Mouse (Mus musculus) hindbrain, embryonic 10.5 days (tissue): ENCODE results near the gene Dlx2. TPM values are rescaled to one million over a fixed set of nuclear protein-coding genes. Genes with fewer than 3 reads are reported as not detected.

Experiments used
- DNase-seq: peaks from one replicate; pipeline ENCODE4 v3.0.0-alpha.2; 2017; ENCODE audit warnings: low spot score
- H3K27ac ChIP-seq: fragments of 300-500 bp; sonication (generic); 2 replicates; pipeline ENCODE4 v1.5.1; 2016; ENCODE audit warnings: mild to moderate bottlenecking, moderate library complexity
- H3K27me3 ChIP-seq: fragments of 300-500 bp; sonication (generic); 2 replicates; pipeline ENCODE4 v1.6.1; 2016; ENCODE audit warnings: mild to moderate bottlenecking; ENCODE audit not compliant: poor library complexity, insufficient read depth, severe bottlenecking
- H3K36me3 ChIP-seq: fragments of 300-500 bp; sonication (generic); 2 replicates; pipeline ENCODE4 v1.6.1; 2016; ENCODE audit warnings: mild to moderate bottlenecking, moderate library complexity
- H3K4me1 ChIP-seq: fragments of 300-500 bp; sonication (generic); replicated peaks from 2 replicates; pipeline ENCODE4 v1.6.1; 2016; ENCODE audit warnings: mild to moderate bottlenecking
- H3K4me3 ChIP-seq: fragments of 300-500 bp; sonication (generic); 2 replicates; pipeline ENCODE4 v1.5.1; 2016; ENCODE audit warnings: mild to moderate bottlenecking, moderate library complexity
- H3K9me3 ChIP-seq: fragments of 300-500 bp; sonication (generic); 2 replicates; pipeline ENCODE4 v1.6.1; 2016; ENCODE audit warnings: mild to moderate bottlenecking, moderate library complexity
- WGBS: fragments of 180-500 bp; shearing (Covaris S2); methylation state at CpG from one replicate; pipeline ENCODE4 v1.1.7; 2016; 5-methylcytosine and 5-hydroxymethylcytosine counted together
- polyA plus RNA-seq: library from polyadenylated mRNA; unstranded; fragments of >200 nt; fragmentation: Nextera tagmentation; extraction: Ambion mirVana; gene quantifications from 2 replicates; pipeline ENCODE4 v1.2.1, GENCODE M21; 2016

Gene Dlx2
- polyA plus RNA-seq, 1 experiment from 2014 or later = 7.8 TPM

DNA sequence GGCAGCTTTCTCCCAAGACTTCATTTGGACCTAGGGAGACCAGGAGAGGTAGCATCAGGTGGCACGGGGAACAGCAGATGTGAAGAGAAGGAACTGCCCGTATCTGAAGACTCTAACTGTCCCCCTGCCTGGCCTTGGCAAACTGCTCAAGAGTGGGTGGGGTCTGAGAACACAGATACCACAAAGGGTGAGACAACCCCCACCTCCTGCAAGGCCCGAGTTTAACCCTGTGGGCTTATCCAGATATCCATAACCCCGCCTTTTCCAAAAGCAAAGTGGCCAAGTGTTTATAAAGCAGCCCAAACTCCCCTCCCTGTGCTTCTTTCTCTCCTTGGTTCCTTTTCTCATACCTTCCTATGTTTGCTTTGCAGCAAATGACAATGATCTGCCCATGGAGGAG lies 23.1 kb downstream of the Dlx2 start:
- no peak overlapping the region for H3K27ac ChIP-seq
- no peaks in the 10 kb centered on the region for H3K36me3 ChIP-seq
- H3K4me1 ChIP-seq = peaks cover 13% of the 10 kb centered on the region
- H3K27me3 ChIP-seq = peaks cover 97% of the 10 kb centered on the region
- WGBS = 46% methylated on average over 4 of the region's 4 CpGs
- no peak overlapping the region for H3K4me3 ChIP-seq
- no peaks in the 10 kb centered on the region for H3K9me3 ChIP-seq
- DNase-seq = peak; percentile 3

DNA sequence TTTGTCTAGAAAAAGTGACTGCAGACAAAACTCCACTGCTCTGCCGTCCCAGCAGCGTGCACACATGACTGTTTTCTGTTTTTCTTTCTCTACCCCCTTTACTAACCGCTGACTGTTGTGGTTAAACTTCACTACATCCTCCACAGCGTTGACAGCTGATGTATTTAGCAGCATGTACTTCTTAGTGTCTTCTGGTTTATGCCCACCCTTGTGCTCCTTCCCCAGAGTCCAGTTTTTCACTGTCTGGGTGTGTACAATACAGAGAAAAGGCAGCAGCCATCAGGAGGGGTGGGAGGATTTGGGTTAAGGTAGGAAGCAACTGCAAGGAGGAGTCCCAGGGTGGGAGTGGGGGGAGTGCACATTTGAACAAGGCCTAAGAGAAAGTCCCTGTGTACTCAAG lies 23.7 kb downstream of the Dlx2 start:
- Histone ChIP-seq H3K4me3 (no peak overlapping the region), H3K9me3 (no peaks in the 10 kb centered on the region), H3K27me3 (peaks cover 91% of the 10 kb centered on the region), H3K36me3 (no peaks in the 10 kb centered on the region), H3K4me1 (peaks cover 17% of the 10 kb centered on the region), H3K27ac (no peak overlapping the region)
- no peak for DNase-seq
- 64% methylated on average over 4 of the region's 4 CpGs for WGBS

DNA sequence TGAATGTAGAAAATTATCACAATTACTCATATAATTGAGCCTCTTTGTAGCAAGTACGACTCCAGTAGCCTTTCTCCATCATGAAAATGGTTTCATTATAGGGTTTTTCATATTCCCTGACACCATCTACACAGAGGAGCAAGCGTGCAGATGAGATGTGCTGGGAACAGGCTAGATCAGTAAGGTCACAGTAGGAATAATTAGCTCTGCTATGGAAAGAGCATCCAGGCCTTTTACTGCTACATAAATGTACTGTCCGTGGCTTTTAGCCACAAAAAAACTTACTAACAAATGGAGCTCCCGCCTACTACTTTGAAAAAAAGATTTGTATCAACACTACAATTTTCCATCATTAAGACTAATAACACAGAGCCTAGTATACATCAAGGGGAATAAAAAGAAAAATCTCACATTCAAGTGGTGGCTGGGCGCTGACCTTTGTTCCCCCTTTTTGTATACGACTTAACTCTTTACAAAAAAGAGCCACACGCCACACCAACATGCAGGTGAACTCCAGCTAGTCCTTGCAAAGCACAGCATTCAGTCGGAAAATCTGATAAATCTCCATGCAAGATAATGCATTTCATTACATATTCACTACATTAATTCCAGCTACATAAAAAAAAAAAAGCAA lies 29.0 kb downstream of the Dlx2 start:
- Histone ChIP-seq H3K36me3 (no peaks in the 10 kb centered on the region), H3K27ac (no peak overlapping the region), H3K9me3 (no peaks in the 10 kb centered on the region), H3K4me1 (peaks cover 33% of the 10 kb centered on the region), H3K27me3 (peaks cover 52% of the 10 kb centered on the region), H3K4me3 (no peak overlapping the region)
- WGBS = 39% methylated on average over 8 of the region's 8 CpGs
- DNase-seq = no peak

DNA sequence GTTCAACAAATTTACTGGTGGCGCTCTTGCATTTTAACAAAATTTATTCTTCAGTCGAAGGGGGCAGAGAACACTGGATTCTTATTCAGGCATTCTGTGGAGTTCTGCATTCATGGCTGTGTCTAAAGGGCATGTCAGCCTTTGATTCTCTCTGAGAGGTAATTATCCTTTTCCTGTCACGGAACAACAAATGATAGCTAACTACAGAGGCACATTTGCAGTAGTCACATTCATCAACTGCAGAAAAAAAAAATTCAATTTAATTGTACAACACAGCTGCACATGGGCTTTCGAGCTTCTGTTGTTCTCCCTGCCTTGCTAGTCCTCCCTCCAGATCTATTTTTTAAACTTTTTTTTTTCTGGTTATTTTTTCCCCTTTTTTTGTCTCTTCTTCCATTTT lies 29.6 kb downstream of the Dlx2 start:
- WGBS = 26% methylated on average over 4 of the region's 4 CpGs
- H3K4me1 ChIP-seq = peaks cover 33% of the 10 kb centered on the region
- no peaks in the 10 kb centered on the region for H3K9me3 ChIP-seq
- H3K27me3 ChIP-seq = peaks cover 46% of the 10 kb centered on the region
- no peak overlapping the region for H3K4me3 ChIP-seq
- no peak overlapping the region for H3K27ac ChIP-seq
- DNase-seq = no peak
- no peaks in the 10 kb centered on the region for H3K36me3 ChIP-seq

DNA sequence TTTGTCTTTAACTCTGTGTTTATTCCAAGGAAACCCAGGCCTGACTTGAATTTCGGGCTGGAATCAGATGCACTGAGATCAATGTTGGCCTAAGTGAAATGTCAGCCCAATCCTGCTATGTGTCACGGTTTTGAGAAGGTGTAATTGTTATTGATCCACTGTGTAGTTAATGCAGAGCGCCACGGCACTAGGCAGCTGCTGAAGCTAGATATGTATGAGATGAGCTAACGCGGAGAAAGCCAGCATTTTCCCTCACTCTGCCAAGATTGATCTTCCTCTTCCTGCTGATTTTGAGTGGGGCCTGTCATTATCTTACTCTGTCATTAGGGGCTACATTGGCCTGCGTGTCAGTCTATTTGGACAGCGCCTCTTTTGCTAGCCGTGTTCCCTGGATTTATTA lies 34.2 kb downstream of the Dlx2 start:
- WGBS = 79% methylated on average over 9 of the region's 9 CpGs
- DNase-seq = no peak
- Histone ChIP-seq H3K9me3 (no peaks in the 10 kb centered on the region), H3K27me3 (peaks cover 14% of the 10 kb centered on the region), H3K4me3 (no peak overlapping the region), H3K4me1 (peaks cover 20% of the 10 kb centered on the region), H3K27ac (no peak overlapping the region), H3K36me3 (no peaks in the 10 kb centered on the region)

DNA sequence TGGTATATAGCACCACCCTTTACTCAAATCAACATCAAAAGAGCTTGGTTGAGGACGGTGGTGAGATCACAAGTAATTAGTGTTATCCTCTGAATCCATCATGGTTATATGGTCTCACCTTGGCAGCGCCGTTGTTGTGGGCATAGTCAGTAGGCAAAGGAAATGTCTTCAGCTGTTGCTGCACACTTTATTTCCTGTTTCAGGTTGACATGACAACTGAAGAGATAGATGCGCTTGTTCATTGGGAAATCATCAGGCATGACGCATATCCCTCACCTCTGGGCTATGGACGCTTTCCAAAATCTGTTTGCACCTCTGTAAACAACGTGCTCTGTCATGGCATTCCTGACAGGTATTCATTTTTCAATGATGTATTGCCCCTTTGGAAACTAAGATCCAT lies 35.3 kb downstream of the Dlx2 start:
- DNase-seq = no peak
- WGBS = 91% methylated on average over 7 of the region's 7 CpGs
- peaks cover 8% of the 10 kb centered on the region; the same call in 1 of the 2 replicates for H3K4me1 ChIP-seq
- no peak overlapping the region for H3K27ac ChIP-seq
- H3K27me3 ChIP-seq = peaks cover 14% of the 10 kb centered on the region
- no peaks in the 10 kb centered on the region for H3K36me3 ChIP-seq
- no peaks in the 10 kb centered on the region for H3K9me3 ChIP-seq
- no peak overlapping the region for H3K4me3 ChIP-seq

DNA sequence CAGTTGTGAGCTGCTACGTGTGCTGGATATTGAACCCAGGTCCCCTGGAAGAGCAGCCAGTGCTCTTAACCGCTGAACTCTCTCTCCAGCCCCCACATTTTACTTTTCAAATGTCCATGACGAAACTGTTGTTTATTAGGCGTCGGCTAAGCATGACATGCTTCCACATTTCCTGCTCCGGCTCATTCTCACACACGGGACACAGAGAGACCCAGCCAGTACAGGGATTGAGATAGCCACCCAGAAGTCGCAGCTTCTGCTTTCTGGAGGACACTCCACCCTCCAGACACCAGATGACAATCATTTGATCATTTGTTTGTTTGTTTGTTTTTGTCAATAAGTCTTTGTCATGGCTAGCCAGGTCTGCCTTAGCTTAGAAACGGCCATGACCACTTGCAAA lies 41.7 kb downstream of the Dlx2 start:
- DNase-seq = no peak
- H3K4me3 ChIP-seq = no peak overlapping the region
- WGBS = 77% methylated on average over 9 of the region's 9 CpGs
- H3K4me1 ChIP-seq = peaks cover 3% of the 10 kb centered on the region; the same call in 1 of the 2 replicates
- H3K27ac ChIP-seq = no peak overlapping the region
- H3K27me3 ChIP-seq = no peaks in the 10 kb centered on the region
- no peaks in the 10 kb centered on the region for H3K36me3 ChIP-seq
- H3K9me3 ChIP-seq = no peaks in the 10 kb centered on the region

DNA sequence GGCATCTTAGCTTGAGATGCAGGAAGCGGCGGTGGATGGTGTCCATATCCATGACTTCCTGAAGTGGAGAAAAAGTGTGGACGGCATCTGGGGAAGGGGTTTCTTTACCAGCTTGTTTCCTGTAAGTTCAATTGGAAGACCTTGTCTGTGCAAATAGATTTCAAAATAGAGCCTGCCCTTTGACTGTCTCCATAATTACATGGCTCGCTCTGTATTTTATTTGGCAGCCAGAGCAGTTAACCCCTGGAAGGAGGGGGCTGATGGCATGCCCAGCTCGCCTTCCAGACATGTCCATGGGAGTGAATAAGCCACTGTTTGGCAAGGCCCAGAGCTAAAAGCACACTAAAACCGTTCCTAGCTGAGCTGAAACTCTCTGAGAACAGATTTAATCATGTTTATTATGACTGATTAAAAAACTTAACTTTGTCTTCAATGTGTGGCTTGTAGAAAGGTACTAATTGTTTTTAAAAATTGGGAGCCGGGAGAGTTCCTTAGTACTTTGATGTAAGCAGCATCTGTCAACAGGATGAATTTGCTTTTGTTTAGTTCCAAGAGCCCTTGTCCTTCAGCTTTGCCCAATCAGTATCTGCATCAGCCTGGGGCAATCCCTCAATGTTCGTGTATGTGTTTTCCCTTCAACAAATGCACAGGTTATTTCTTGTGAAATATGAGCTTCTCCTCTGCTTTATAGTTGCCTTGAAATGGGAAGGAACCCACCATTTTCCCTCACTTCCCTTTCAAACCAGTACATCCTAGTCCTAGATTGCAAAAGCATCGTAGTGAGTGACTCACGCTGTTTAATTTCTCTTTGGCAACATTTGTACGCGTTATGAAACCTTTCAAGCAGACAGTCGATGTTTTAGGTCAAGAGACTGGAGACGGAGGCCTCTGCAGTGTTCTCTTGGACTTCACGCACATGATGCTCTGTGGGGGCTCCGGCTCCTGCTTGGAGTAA lies 47.0 kb downstream of the Dlx2 start:
- H3K36me3 ChIP-seq = no peaks in the 10 kb centered on the region
- whole genome bisulfite sequencing = 70% methylated on average over 16 of the region's 16 CpGs
- no peaks in the 10 kb centered on the region for H3K9me3 ChIP-seq
- no peak overlapping the region for H3K27ac ChIP-seq
- no peak overlapping the region for H3K4me3 ChIP-seq
- peaks cover 15% of the 10 kb centered on the region for H3K4me1 ChIP-seq
- no peaks in the 10 kb centered on the region for H3K27me3 ChIP-seq
- DNase-seq = no peak

DNA sequence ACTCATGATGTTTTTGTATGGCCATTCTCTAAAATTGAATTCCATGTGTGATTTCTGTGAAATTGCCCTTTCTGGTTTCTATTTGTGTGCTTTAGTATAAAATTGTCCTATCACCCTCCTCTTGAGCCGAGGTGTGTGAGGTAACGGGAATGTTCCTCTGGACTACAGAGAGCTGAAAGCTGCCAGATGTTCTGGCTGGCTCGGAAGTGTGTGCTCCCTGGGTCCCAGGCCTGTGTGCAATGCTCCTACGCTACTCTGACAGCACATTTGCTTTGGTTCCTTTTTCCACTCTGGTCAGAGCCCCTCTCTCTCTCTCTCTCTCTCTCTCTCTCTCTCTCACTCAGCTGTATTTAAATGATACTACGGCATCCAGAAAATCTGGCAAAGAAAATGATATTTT lies 49.4 kb downstream of the Dlx2 start:
- Histone ChIP-seq H3K27ac (no peak overlapping the region), H3K9me3 (no peaks in the 10 kb centered on the region), H3K36me3 (no peaks in the 10 kb centered on the region), H3K4me1 (peaks cover 23% of the 10 kb centered on the region), H3K27me3 (no peaks in the 10 kb centered on the region), H3K4me3 (no peak overlapping the region)
- DNase-seq = no peak
- 67% methylated on average over 5 of the region's 5 CpGs for WGBS

DNA sequence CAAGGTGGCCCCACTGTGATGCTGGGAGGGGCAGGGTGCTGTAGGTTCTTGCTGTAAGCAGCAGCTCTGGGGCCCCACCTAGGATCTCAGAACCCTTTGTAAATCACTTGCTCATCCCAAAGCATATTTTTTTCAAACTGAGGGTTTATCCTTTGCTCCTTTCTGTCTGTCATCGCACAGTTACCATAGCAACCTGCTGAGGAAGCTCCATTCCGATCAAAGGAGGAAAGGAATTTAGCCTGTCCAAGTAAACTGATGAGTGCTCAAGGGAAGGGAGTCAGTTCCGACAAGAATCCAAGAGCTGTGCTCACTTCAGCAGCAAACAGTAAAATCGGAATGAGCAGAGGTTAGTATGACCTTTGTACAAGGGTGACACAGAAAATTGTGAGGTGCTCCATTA lies 51.6 kb downstream of the Dlx2 start:
- Histone ChIP-seq H3K4me3 (no peak overlapping the region), H3K27ac (0 out of 2 replicates have a peak overlapping the region, but pooled peaks have one; percentile 29), H3K27me3 (no peaks in the 10 kb centered on the region), H3K4me1 (peaks cover 21% of the 10 kb centered on the region), H3K9me3 (no peaks in the 10 kb centered on the region), H3K36me3 (no peaks in the 10 kb centered on the region)
- WGBS = 16% methylated on average over 4 of the region's 4 CpGs
- DNase-seq = no peak

DNA sequence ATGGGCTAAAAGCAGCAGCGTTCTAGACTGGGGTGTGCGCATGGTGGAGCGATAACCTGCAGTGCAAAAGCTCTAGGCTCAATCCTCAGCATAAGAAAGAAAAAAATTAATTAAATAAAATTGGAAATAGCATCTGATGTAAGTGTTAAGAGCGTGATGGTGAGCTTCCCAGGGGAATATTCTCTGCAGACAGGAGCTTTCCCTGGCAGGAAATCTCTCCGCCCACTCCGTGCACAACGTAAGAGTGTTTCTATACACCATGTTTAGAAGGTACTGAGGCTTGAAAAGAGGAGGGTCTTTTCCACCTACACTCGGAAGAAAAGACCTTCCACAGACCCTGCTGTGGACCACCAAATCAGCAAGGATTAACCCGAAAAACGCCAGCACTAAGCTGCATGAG lies 52.1 kb downstream of the Dlx2 start:
- no peak overlapping the region for H3K4me3 ChIP-seq
- 0 out of 2 replicates have a peak overlapping the region, but pooled peaks have one; percentile 29 for H3K27ac ChIP-seq
- no peaks in the 10 kb centered on the region for H3K36me3 ChIP-seq
- 57% methylated on average over 10 of the region's 10 CpGs for WGBS
- peaks cover 17% of the 10 kb centered on the region for H3K4me1 ChIP-seq
- no peaks in the 10 kb centered on the region for H3K9me3 ChIP-seq
- no peaks in the 10 kb centered on the region for H3K27me3 ChIP-seq
- no peak for DNase-seq
